Mouse (Mus musculus) liver, adult 2 months (tissue): ENCODE data around the gene Magt1.

Source experiments
- CTCF ChIP-seq: fragments of 200-500 bp; IDR thresholded peaks from 2 replicates; pipeline ENCODE4 v1.5.1; 2011; ENCODE audit warnings: low read depth, low read length, control low read depth
- POLR2A ChIP-seq: fragments of 200-500 bp; IDR thresholded peaks from 2 replicates; pipeline ENCODE4 v1.6.1; 2011; ENCODE audit warnings: low read length, control low read depth; ENCODE audit not compliant: insufficient read depth; ENCODE audit errors: extremely low read depth

GRCm38 (mm10) chrX:105937736-105938135 lies 74.0 kb downstream of the Magt1 start:
- TF ChIP-seq CTCF (no peak), POLR2A (no peak)
